Mouse (Mus musculus) left cerebral cortex, adult 2 months (tissue): ENCODE measurements around the gene Efna5. TPM values are rescaled to one million over a fixed set of nuclear protein-coding genes. Genes with fewer than 3 reads are reported as not detected.

Experiments
- DNase-seq, 2 experiments: peaks; one replicate each; pipeline ENCODE4 v3.0.0; 2021 to 2022; ENCODE audit warnings: low spot score in 2 of 2, mixed read lengths in 1 of 2; ENCODE audit errors: extremely low spot score in 1 of 2
- H3K27ac ChIP-seq: fragments of 200-600 bp; 2 replicates; pipeline ENCODE4 v1.8.1; 2022
- H3K4me3 ChIP-seq: fragments of 200-600 bp; 2 replicates; pipeline ENCODE4 v1.8.1; 2022
- CTCF ChIP-seq: fragments of 200-600 bp; IDR thresholded peaks from 2 replicates; pipeline ENCODE4 v1.8.1; 2022; ENCODE audit warnings: antibody characterized with exemption, mild to moderate bottlenecking, moderate library complexity
- intact Hi-C: fragments of 180-260 bp; cut with DNase I; formaldehyde crosslinking; loops from one replicate; pipeline ENCODE4 v1.15.1; 2025
- total RNA-seq, 2 experiments: library from RNA; stranded (reverse); gene quantifications; 2 replicates each; pipeline ENCODE4 v1.2.3; 2021

The Efna5 gene
- total RNA-seq, 2 experiments from 2014 or later: 38.8 to 47.7 TPM

- peak; percentile 44 to 45 for DNase-seq
- no peak overlapping the region for H3K4me3 ChIP-seq
- no peak for TF ChIP-seq CTCF
- H3K27ac ChIP-seq: no peak overlapping the region
- intact Hi-C loops: loop anchor here (5.0 kb wide), 1 partner anchor 275 kb away; the partner anchor contains the start of gene Efna5
These were observed 273.7 kb downstream of the Efna5 start for GRCm38 (mm10) chr17:62607304-62607914.

- intact Hi-C loops: loop anchor here (5.0 kb wide), 1 partner anchor 276 kb away; the partner anchor contains the start of gene Efna5
- no peak for TF ChIP-seq CTCF
- no peak for DNase-seq
- Histone ChIP-seq H3K27ac (no peak overlapping the region), H3K4me3 (no peak overlapping the region)
These were observed 274.4 kb downstream of the Efna5 start for GRCm38 (mm10) chr17:62606681-62607080.

GRCm38 (mm10) chr17:62604309-62604708 lies 276.8 kb downstream of the Efna5 start:
- Histone ChIP-seq H3K27ac (no peak overlapping the region), H3K4me3 (no peak overlapping the region)
- no peak for DNase-seq
- no peak for TF ChIP-seq CTCF
- intact Hi-C loops: no loop called here

GRCm38 (mm10) chr17:62603604-62604003 lies 277.5 kb downstream of the Efna5 start:
- DNase-seq: no peak
- intact Hi-C loops: no loop called here
- H3K27ac ChIP-seq: no peak overlapping the region
- no peak overlapping the region for H3K4me3 ChIP-seq
- no peak for TF ChIP-seq CTCF

- intact Hi-C loops: no loop called here
- peak overlapping the region; percentile 11; the same call in 1 of the 2 replicates for H3K4me3 ChIP-seq
- no peak for DNase-seq
- no peak overlapping the region for H3K27ac ChIP-seq
- TF ChIP-seq CTCF: no peak
These were observed 282.2 kb downstream of the Efna5 start for GRCm38 (mm10) chr17:62598716-62599490.

- DNase-seq: no peak
- TF ChIP-seq CTCF: no peak
- Histone ChIP-seq H3K27ac (no peak overlapping the region), H3K4me3 (no peak overlapping the region)
- intact Hi-C loops: no loop called here
These were observed 288.6 kb downstream of the Efna5 start for GRCm38 (mm10) chr17:62592436-62593074.

GRCm38 (mm10) chr17:62591581-62592435 lies 289.3 kb downstream of the Efna5 start:
- no peak overlapping the region for H3K27ac ChIP-seq
- TF ChIP-seq CTCF: no peak
- intact Hi-C loops: no loop called here
- H3K4me3 ChIP-seq: no peak overlapping the region
- no peak for DNase-seq

- intact Hi-C loops: no loop called here
- H3K4me3 ChIP-seq: no peak overlapping the region
- no peak for TF ChIP-seq CTCF
- peak in 1 of 2 experiments; percentile 11 for DNase-seq
- no peak overlapping the region for H3K27ac ChIP-seq
These were observed 290.2 kb downstream of the Efna5 start for GRCm38 (mm10) chr17:62590685-62591460.

- intact Hi-C loops: loop anchor here (5.0 kb wide), 1 partner anchor 108 kb away; no protein-coding TSS in a partner anchor
- Histone ChIP-seq H3K4me3 (no peak overlapping the region), H3K27ac (no peak overlapping the region)
- no peak for DNase-seq
- no peak for TF ChIP-seq CTCF
These were observed 301.0 kb downstream of the Efna5 start for GRCm38 (mm10) chr17:62580127-62580526.

GRCm38 (mm10) chr17:62579618-62580017 lies 301.5 kb downstream of the Efna5 start:
- DNase-seq: no peak
- Histone ChIP-seq H3K4me3 (no peak overlapping the region), H3K27ac (no peak overlapping the region)
- intact Hi-C loops: loop anchor here (5.0 kb wide), 1 partner anchor 107 kb away; no protein-coding TSS in a partner anchor
- no peak for TF ChIP-seq CTCF
